Mouse (Mus musculus) olfactory bulb, adult 2 months (tissue): ENCODE results near the gene Fam110a. TPM values are rescaled to one million over a fixed set of nuclear protein-coding genes. Genes with fewer than 3 reads are reported as not detected.
"Not testable (repeated sequence)": the region's sequence is repeated elsewhere in the genome, so short reads cannot be mapped to it uniquely, and the experiment has no call there.

ENCODE experiments used
- H3K27ac ChIP-seq: fragments of 200-500 bp; 2 replicates; pipeline ENCODE4 v1.5.1; 2012; ENCODE audit warnings: low read depth, low read length; ENCODE audit not compliant: insufficient read depth
- H3K4me1 ChIP-seq: fragments of 200-500 bp; 2 replicates; pipeline ENCODE4 v1.6.1; 2012; ENCODE audit warnings: low read length; ENCODE audit not compliant: control insufficient read depth, insufficient read depth
- H3K4me3 ChIP-seq: fragments of 200-500 bp; 2 replicates; pipeline ENCODE4 v1.5.1; 2012; ENCODE audit warnings: mild to moderate bottlenecking, low read depth, low read length, moderate library complexity; ENCODE audit not compliant: insufficient read depth
- CTCF ChIP-seq: fragments of 200-500 bp; IDR thresholded peaks from 2 replicates; pipeline ENCODE4 v1.5.1; 2012; ENCODE audit warnings: low read depth, mild to moderate bottlenecking, low read length, moderate library complexity; ENCODE audit not compliant: insufficient read depth
- POLR2A ChIP-seq: fragments of 200-500 bp; IDR thresholded peaks from 2 replicates; pipeline ENCODE4 v1.6.1; 2012; ENCODE audit warnings: mild to moderate bottlenecking, low read depth, low read length, moderate library complexity; ENCODE audit not compliant: insufficient read depth
- WGBS: fragments of 180-500 bp; shearing (Covaris S2); methylation state at CpG from one replicate; pipeline ENCODE4 v1.1.7; 2018; 5-methylcytosine and 5-hydroxymethylcytosine counted together
- polyA plus RNA-seq: library from polyadenylated mRNA; stranded (reverse); fragments of >200 nt; gene quantifications from 2 replicates; pipeline ENCODE4 v1.2.4, GENCODE M21; 2012; ENCODE audit warnings: low replicate concordance; ENCODE audit not compliant: missing spikeins, insufficient read depth, insufficient read length

The Fam110a gene
- polyA plus RNA-seq, 1 experiment, result not detected

DNA sequence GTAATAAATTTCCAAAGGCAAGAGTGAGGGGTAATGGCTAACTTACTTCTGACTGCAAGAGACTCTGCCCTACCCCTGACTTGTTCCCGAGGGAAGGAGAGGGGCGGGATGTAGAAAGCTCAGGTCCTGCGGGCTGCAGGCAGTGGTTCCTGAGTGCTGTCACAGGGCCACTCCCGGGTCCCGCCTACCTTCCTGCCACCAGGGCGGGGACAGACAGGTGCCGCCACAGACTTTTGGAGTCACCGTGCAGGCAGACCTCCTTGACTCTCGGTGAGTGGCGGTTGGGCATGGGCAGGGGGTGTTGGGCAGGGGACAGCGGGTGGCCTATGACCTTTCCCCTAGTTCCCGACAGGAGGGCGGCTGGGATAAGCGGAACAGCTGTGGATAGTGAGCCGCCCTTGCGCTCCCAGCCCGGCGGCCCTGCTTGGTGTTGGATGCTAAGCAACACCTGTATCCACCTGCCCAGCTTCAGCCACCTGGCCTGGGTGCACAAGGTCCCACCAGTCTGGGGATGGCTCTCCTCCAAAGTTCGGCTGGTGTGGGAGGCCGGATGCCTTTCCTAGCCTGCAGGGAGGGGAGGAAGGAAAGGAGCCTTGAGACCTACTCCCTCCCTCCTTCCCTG, 19.8 kb upstream of the Fam110a start:
- WGBS, result 38% methylated on average over 20 of the region's 20 CpGs
- H3K4me3 ChIP-seq, result no peak overlapping the region
- TF ChIP-seq CTCF, result no peak
- TF ChIP-seq POLR2A, result no peak
- H3K27ac ChIP-seq, result no peak overlapping the region
- 0 out of 2 replicates have a peak, but pooled peaks cover 5% of the 10 kb centered on the region for H3K4me1 ChIP-seq

DNA sequence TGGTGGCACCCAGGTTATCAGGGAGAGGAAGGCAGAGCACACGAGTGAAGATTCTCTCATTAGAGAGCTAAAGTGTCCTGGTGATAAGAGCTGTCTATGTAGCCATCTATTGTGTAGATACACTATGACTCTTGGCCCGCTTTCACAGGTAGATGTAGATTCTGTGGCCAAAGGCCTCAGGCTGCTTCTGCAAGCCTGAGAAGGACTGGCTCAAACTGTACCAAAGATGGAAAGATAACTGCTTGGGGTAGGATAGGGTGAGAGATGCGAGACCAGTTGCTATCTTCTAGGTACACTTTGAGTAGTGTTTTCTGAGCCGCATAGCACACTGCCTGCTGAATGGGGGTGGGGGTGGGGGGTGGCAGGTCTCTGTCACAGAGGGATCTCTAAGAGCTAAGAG, 18.9 kb upstream of the Fam110a start:
- WGBS, result 90% methylated on average over 4 of the region's 4 CpGs
- H3K4me1 ChIP-seq, result 0 out of 2 replicates have a peak, but pooled peaks cover 2% of the 10 kb centered on the region
- H3K4me3 ChIP-seq, result no peak overlapping the region
- TF ChIP-seq CTCF, result no peak
- no peak for TF ChIP-seq POLR2A
- no peak overlapping the region for H3K27ac ChIP-seq

DNA sequence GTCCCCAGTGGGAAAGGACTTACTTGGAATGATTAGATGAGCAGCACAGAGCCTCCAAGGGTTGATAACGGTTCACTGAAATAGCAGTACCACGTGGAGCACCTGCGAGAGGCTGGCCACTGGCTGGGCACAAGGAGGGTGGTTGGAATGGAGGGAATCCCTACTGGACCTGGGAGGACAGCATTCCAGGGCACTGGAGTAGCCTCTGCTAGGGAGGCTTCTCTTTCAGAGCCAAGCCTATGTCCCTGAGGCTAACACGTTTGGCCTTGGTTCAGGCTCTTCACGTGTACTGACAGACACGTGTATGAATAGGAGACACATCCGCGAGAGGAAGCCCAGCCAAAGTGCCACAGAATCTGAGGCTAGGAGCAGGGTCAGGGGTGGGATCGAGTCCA, 18.5 kb upstream of the Fam110a start:
- Histone ChIP-seq H3K27ac (no peak overlapping the region), H3K4me3 (no peak overlapping the region), H3K4me1 (0 out of 2 replicates have a peak, but pooled peaks cover 2% of the 10 kb centered on the region)
- TF ChIP-seq CTCF (no peak), POLR2A (no peak)
- WGBS, result 81% methylated on average over 9 of the region's 9 CpGs

DNA sequence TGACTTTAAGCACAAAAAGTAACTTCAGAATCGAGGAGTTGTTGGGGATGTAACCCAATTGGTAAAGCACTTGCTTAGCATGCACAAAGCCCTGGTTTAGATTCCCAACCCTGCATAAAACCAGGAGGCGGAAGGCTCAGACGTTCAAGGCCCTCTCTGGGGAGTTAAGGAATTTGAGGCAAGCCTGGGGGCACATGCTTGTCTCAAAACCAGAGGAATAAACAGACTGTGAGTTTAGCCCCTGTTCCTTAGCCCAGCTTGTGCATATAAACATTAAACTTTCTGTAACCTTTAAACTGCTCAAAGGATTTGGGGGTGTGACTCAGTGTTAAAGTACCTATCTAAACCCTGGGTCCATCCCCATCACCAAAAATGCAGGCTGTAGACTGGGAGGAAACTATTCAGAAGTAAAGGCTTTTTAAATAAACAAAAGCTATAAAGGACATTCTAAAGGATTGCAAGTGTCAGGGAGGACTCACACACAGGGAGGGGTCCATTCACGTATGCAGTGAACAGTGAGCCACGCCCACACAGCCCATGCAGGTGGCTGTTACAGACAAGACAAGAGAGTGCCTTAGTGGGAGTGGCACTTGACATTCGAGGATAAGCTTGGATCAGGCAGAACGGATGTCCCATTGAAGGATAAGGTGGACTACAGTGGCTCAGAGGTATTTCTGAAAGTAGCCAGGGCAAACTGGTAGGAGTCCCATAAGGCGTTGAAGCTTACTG, 17.9 kb upstream of the Fam110a start:
- 66% methylated on average over 8 of the region's 8 CpGs for WGBS

DNA sequence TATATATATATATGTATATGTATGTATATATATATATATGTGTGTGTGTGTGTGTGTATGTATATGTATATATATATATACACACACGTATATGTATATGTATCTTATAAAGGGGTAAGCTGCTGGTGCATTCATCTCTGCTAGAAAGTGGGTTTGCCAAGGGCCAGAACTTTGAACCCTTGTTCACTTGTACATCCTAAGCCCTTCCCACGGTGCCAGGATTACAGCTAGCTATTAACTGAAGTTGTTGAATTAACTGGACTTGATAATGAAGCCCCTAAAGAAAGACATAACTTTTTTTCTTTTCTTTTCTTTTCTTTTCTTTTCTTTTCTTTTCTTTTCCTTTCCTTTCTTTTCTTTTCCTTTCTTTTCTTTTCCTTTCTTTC, 17.2 kb upstream of the Fam110a start:
- WGBS, result 52% methylated on average over 2 of the region's 2 CpGs
- H3K27ac ChIP-seq, H3K4me1 ChIP-seq, H3K4me3 ChIP-seq: not testable (repeated sequence)

More for the DNA sequence above, 17.9 kb upstream of the Fam110a start:
- no peak overlapping the region for H3K4me3 ChIP-seq
- H3K27ac ChIP-seq, result no peak overlapping the region
- TF ChIP-seq POLR2A (no peak), CTCF (no peak)
- H3K4me1 ChIP-seq, result 0 out of 2 replicates have a peak, but pooled peaks cover 2% of the 10 kb centered on the region

DNA sequence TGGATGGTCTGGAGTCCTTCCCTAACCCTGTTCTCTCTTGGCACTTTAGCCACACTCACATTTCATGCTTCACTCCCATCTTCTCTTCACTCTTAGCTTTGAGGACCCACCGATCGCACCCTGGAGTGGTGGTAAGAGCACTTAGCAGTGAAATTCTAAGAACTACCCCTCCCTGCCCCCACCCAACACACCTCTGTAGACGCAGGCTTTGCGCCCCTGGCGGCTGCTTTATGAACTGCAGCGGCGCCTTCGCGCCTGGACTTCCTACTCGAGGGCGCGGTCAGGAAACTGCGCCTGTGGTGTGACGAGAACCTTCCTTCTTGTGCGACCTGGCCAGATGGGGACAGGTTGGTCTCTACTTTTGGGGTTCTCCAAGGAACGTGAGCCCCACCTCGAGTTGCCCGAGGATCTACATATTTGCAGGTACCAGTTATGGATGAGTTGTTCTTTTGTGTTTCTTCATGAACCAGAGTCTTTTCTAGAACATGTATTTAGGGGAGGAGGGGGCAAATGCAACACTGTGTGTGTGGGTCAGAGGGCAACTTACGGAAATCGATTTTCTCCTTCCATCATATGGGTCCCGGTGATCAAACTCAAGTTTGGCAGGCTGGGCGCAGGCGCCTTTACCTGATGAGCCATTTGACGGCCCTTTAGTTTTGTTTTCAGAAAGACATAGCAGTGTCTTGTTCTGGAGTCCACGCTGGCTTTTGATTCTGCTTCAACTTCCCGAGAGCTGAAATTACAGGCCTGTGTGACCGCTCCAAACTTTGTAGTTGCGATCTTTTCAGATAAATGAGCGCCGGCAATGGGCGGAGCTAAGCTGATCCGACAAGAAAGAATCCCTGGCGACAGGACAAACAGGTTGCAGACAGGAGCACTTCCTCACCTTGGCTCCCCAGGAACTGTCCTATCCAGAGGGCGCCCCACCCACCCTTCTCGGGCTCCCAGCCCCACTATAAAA, 16.5 kb upstream of the Fam110a start, which contains the start of gene Slc52a3:
Gene Slc52a3 (plus strand): TSS at position 283 of the 961 bp plus-strand sequence.
- Histone ChIP-seq H3K4me3 (no peak within 1 kb of the TSS), H3K27ac (no peak within 1 kb of the TSS), H3K4me1 (0 out of 2 replicates have a peak, but pooled peaks cover 2% of the 10 kb centered on the region)
- TF ChIP-seq POLR2A, result no peak
- peak; percentile 97 for TF ChIP-seq CTCF
- 11% methylated on average over 35 of the region's 35 CpGs for WGBS

DNA sequence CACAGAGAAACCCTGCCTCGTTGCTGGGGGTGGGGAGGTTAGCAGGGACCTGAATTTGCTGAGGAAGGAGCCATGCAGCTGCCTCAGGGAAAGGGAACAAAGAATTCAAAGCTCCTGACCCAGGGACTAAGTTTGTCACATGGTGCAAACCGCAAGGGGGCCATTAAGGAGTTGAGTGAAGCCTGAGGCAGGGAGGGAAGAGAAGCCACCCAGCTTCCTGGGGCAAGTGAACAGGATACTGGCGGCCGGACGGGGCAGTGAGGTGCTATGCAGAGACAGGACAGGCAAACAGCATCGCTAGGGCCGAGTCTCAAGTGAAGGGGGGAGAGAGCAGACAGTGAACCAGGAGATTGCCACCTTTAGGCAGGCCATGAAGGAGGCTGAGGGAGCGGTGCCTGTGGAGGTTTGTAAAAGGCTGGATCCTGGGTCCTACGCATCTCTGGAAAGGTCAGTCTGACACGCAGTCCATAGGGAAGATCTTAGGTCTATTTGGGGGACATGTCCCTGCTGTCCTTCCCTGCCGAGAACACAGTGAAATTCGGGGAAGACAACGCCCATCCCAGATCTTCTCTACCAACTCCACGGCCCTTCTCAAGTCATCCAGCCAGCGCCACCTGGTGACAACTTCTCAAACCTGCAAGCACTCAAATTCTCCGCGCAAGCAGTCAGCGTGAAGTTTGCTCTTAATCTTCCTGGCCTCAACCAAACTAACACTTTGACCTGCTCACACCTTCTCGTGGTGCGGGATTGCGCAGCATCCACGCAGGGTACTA, 14.5 kb upstream of the Fam110a start:
- WGBS, result 13% methylated on average over 22 of the region's 22 CpGs
- no peak overlapping the region for H3K4me3 ChIP-seq
- TF ChIP-seq CTCF, result peak; percentile 86
- no peak for TF ChIP-seq POLR2A

DNA sequence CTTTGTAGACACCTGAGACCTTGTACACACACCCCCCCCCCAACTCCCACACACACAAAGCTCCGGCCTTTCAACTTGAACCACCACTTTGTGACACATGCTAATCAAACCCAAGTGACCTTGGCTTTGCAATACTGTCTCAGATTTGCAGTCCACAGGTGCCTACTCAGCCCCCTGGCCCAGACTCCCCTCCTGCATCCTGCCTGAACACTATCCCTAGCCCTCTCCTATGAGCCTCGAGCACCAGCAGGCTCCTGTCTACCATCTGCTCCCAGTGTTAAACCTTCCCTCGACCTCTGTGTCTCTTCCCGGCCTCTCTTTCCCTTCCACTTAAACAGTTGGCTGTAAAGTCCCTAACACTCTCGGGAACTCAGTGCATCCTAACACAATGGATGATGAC, 11.4 kb upstream of the Fam110a start:
- H3K27ac ChIP-seq, result no peak overlapping the region
- 0 out of 2 replicates have a peak, but pooled peaks cover 2% of the 10 kb centered on the region for H3K4me1 ChIP-seq
- WGBS, result 75% methylated on average over 5 of the region's 5 CpGs

More for the DNA sequence above, 14.5 kb upstream of the Fam110a start:
- Histone ChIP-seq H3K4me1 (0 out of 2 replicates have a peak, but pooled peaks cover 2% of the 10 kb centered on the region), H3K27ac (no peak overlapping the region)

More for the DNA sequence above, 11.4 kb upstream of the Fam110a start:
- H3K4me3 ChIP-seq, result no peak overlapping the region
- TF ChIP-seq CTCF, result no peak
- TF ChIP-seq POLR2A, result no peak
